Mouse (Mus musculus) Patski (cell line): Measurements from ENCODE around the gene Ctsd. TPM values are rescaled to one million over a fixed set of nuclear protein-coding genes. Genes with fewer than 3 reads are reported as not detected.

ENCODE experiments used
- ATAC-seq: fragments of 100-300 bp; one replicate; pipeline ENCODE4 v1.8.0; 2021
- CTCF ChIA-PET: fragments of 350-600 bp; sonication (Branson Sonifier 250); formaldehyde crosslinking; loops from one replicate; lab custom pipeline; 2022; ENCODE audit warnings: inconsistent platforms; lab: Charles Lee
- POLR2A ChIA-PET: fragments of 350-600 bp; sonication (Branson Sonifier 250); formaldehyde crosslinking; loops from one replicate; lab custom pipeline; 2022; ENCODE audit warnings: antibody characterized with exemption, inconsistent platforms; lab: Charles Lee
- DNase-seq: peaks from one replicate; pipeline ENCODE4 v3.0.0-alpha.2; 2011; ENCODE audit warnings: low read depth, low spot score
- H3K27me3 ChIP-seq: fragments of 371-371 bp; one replicate; pipeline ENCODE4 v1.5.1; 2021
- CTCF ChIP-seq: fragments of 100-300 bp; IDR thresholded peaks from one replicate; pipeline ENCODE4 v1.5.1; 2021
- in situ Hi-C: fragments of 300-500 bp; cut with MboI; formaldehyde crosslinking; loops from 3 replicates; pipeline ENCODE4 v1.11.1; 2018; ENCODE audit warnings: low pct_unique_long_range_greater_than_20kb, mixed read lengths
- polyA plus RNA-seq: library from polyadenylated mRNA; unstranded; gene quantifications from one replicate; pipeline ENCODE4 v1.2.3, GENCODE M21; 2021

Gene Ctsd
- polyA plus RNA-seq, 1 experiment from 2014 or later: 3,389 TPM

GRCm38 (mm10) chr7:142374413-142375015, 13.3 kb downstream of the Ctsd start:
- in situ Hi-C loops: loop anchor here (5.0 to 25.0 kb wide), 3 partner anchors 58 to 912 kb away; partner anchors contain the start of genes Cd151, Cracr2b, Pnpla2 and Syt8
- ATAC-seq: no peak
- ChIA-PET CTCF (interaction anchor here (0.8 to 1.7 kb wide), 6 partner anchors 30 to 63 kb away, joined by 3 to 10 read pairs (median 4); no protein-coding TSS in a partner anchor), POLR2A (interaction anchor here (1.0 to 10.6 kb wide), 8 partner anchors 13 to 62 kb away, joined by 4 to 115 read pairs (median 13); partner anchors contain the start of gene Ctsd)
- no peaks in the 10 kb centered on the region for H3K27me3 ChIP-seq
- no peak for TF ChIP-seq CTCF
- no peak for DNase-seq

GRCm38 (mm10) chr7:142373641-142374412, 14.0 kb downstream of the Ctsd start, which contains the start of gene Ifitm10:
TSS of gene Ifitm10 (minus strand) at chr7:142373753.
- ATAC-seq (peak; percentile 42), DNase-seq (peak; percentile 86)
- TF ChIP-seq CTCF: no peak
- no peaks in the 10 kb centered on the region for H3K27me3 ChIP-seq
- in situ Hi-C loops: loop anchor here (5.0 kb wide), 1 partner anchor 58 kb away; the partner anchor contains the start of gene Syt8
- CTCF ChIA-PET: interaction anchor here (0.8 to 1.7 kb wide), 6 partner anchors 31 to 63 kb away, joined by 3 to 10 read pairs (median 4); no protein-coding TSS in a partner anchor
- POLR2A ChIA-PET: interaction anchor here (0.7 to 10.6 kb wide), 13 partner anchors 8 to 1399 kb away, joined by 3 to 115 read pairs (median 5); partner anchors contain the start of genes Ctsd and Syt8

- in situ Hi-C loops: loop anchor here (5.0 kb wide), 1 partner anchor 59 kb away; the partner anchor contains the start of gene Syt8
- ATAC-seq: no peak
- ChIA-PET CTCF (interaction anchor here (1.5 kb wide), 2 partner anchors 56 to 62 kb away, joined by 3 to 5 read pairs; no protein-coding TSS in a partner anchor), POLR2A (interaction anchor here (0.6 to 10.6 kb wide), 17 partner anchors 8 to 1398 kb away, joined by 3 to 115 read pairs (median 10); partner anchors contain the start of genes Ctsd, Gm49369 and Syt8)
- no peaks in the 10 kb centered on the region for H3K27me3 ChIP-seq
- DNase-seq: no peak
- no peak for TF ChIP-seq CTCF
These were observed 14.8 kb downstream of the Ctsd start for GRCm38 (mm10) chr7:142373039-142373438.

- ATAC-seq (no peak), DNase-seq (no peak)
- no peak for TF ChIP-seq CTCF
- ChIA-PET CTCF (interaction anchor here (1.3 to 1.8 kb wide), 2 partner anchors 37 to 64 kb away, joined by 3 to 4 read pairs; no protein-coding TSS in a partner anchor), POLR2A (interaction anchor here (1.4 to 10.6 kb wide), 12 partner anchors 10 to 64 kb away, joined by 3 to 115 read pairs (median 16); partner anchors contain the start of genes Ctsd and Gm49369)
- no peaks in the 10 kb centered on the region for H3K27me3 ChIP-seq
- in situ Hi-C loops: loop anchor here (5.0 kb wide), 1 partner anchor 60 kb away; the partner anchor contains the start of gene Syt8
These were observed 15.8 kb downstream of the Ctsd start for GRCm38 (mm10) chr7:142371768-142372661.

- H3K27me3 ChIP-seq: no peaks in the 10 kb centered on the region
- CTCF ChIA-PET: interaction anchor here (1.3 to 1.8 kb wide), 3 partner anchors 38 to 64 kb away, joined by 3 to 4 read pairs (median 3); no protein-coding TSS in a partner anchor
- POLR2A ChIA-PET: interaction anchor here (1.4 to 10.6 kb wide), 10 partner anchors 10 to 65 kb away, joined by 3 to 115 read pairs (median 16); partner anchors contain the start of genes Ctsd and Gm49369
- ATAC-seq: no peak
- TF ChIP-seq CTCF: no peak
- no peak for DNase-seq
- in situ Hi-C loops: loop anchor here (5.0 kb wide), 1 partner anchor 61 kb away; the partner anchor contains the start of gene Syt8
These were observed 16.5 kb downstream of the Ctsd start for GRCm38 (mm10) chr7:142371398-142371767.

- DNase-seq (no peak), ATAC-seq (no peak)
- POLR2A ChIA-PET: interaction anchor here (1.5 to 10.6 kb wide), 9 partner anchors 9 to 66 kb away, joined by 4 to 115 read pairs (median 16); partner anchors contain the start of genes Ctsd and Gm49369
- CTCF ChIA-PET: interaction anchor here (1.4 to 1.8 kb wide), 2 partner anchors 57 to 65 kb away, joined by 3 to 4 read pairs; no protein-coding TSS in a partner anchor
- no peak for TF ChIP-seq CTCF
- in situ Hi-C loops: loop anchor here (5.0 kb wide), 1 partner anchor 61 kb away; the partner anchor contains the start of gene Syt8
- no peaks in the 10 kb centered on the region for H3K27me3 ChIP-seq
These were observed 16.9 kb downstream of the Ctsd start for GRCm38 (mm10) chr7:142370937-142371336.

GRCm38 (mm10) chr7:142369820-142370219, 18.0 kb downstream of the Ctsd start:
- in situ Hi-C loops: loop anchor here (5.0 kb wide), 1 partner anchor 62 kb away; the partner anchor contains the start of gene Syt8
- no peaks in the 10 kb centered on the region for H3K27me3 ChIP-seq
- no peak for ATAC-seq
- POLR2A ChIA-PET: interaction anchor here (0.7 to 10.6 kb wide), 7 partner anchors 8 to 57 kb away, joined by 3 to 115 read pairs (median 16); partner anchors contain the start of genes Ctsd and Gm49369
- no peak for TF ChIP-seq CTCF
- CTCF ChIA-PET: interaction anchor here (1.2 to 1.4 kb wide), 3 partner anchors 35 to 63 kb away, joined by 3 read pairs; no protein-coding TSS in a partner anchor
- no peak for DNase-seq

- CTCF ChIA-PET: interaction anchor here (1.2 kb wide), 1 partner anchor 64 kb away, joined by 3 read pairs; no protein-coding TSS in a partner anchor
These were observed 19.0 kb downstream of the Ctsd start for GRCm38 (mm10) chr7:142368856-142369255.

More at GRCm38 (mm10) chr7:142368856-142369255, 19.0 kb downstream of the Ctsd start:
- DNase-seq (no peak), ATAC-seq (no peak)
- in situ Hi-C loops: no loop called here
- no peak for TF ChIP-seq CTCF
- no peaks in the 10 kb centered on the region for H3K27me3 ChIP-seq
- POLR2A ChIA-PET: interaction anchor here (0.8 kb wide), 1 partner anchor 59 kb away, joined by 3 read pairs; no protein-coding TSS in a partner anchor
